Mouse (Mus musculus) MEL (cell line): ENCODE measurements around the gene Fhdc1. TPM values are rescaled to one million over a fixed set of nuclear protein-coding genes. Genes with fewer than 3 reads are reported as not detected.

Experiments used
- DNase-seq: peaks from one replicate; pipeline ENCODE4 v3.0.0; 2011; ENCODE audit warnings: low read depth, low spot score
- H3K27ac ChIP-seq: 2 replicates; pipeline ENCODE4 v1.5.1; 2012; ENCODE audit warnings: low read depth, mild to moderate bottlenecking, control low read depth, low read length, moderate library complexity; ENCODE audit not compliant: control insufficient read depth
- H3K27me3 ChIP-seq, 2 experiments: fragments of 150-350 bp in 1 of 2; sonication (generic) in 1 of 2; 2 replicates each; pipeline ENCODE4 v1.6.1; 2012; ENCODE audit warnings: low read length in 2 of 2, mild to moderate bottlenecking in 2 of 2, improper control_type of control experiment in 1 of 2, moderate library complexity in 1 of 2; ENCODE audit not compliant: insufficient read depth in 2 of 2, control insufficient read depth in 1 of 2
- H3K36me3 ChIP-seq, 2 experiments: 2 replicates each; pipeline ENCODE4 v1.6.1; 2012 to 2014; ENCODE audit warnings: low read length in 2 of 2, improper control_type of control experiment in 1 of 2, inconsistent platforms in 1 of 2, mild to moderate bottlenecking in 1 of 2; ENCODE audit not compliant: insufficient read depth in 2 of 2, control insufficient read depth in 1 of 2
- H3K4me1 ChIP-seq, 2 experiments: fragments of 150-350 bp in 1 of 2; sonication (generic) in 1 of 2; 2 replicates each; pipeline ENCODE4 v1.6.1; 2012; ENCODE audit warnings: low read length in 2 of 2, improper control_type of control experiment in 1 of 2, mild to moderate bottlenecking in 1 of 2; ENCODE audit not compliant: insufficient read depth in 2 of 2, control insufficient read depth in 1 of 2
- H3K4me3 ChIP-seq, 2 experiments: fragments of 150-350 bp in 1 of 2; sonication (generic) in 1 of 2; 2 replicates each; pipeline ENCODE4 v1.5.1; 2012; ENCODE audit warnings: low read depth in 2 of 2, low read length in 2 of 2, mild to moderate bottlenecking in 2 of 2, moderate library complexity in 2 of 2, control low read depth in 1 of 2, improper control_type of control experiment in 1 of 2; ENCODE audit not compliant: control insufficient read depth in 1 of 2, insufficient read depth in 1 of 2
- H3K79me2 ChIP-seq: 2 replicates; pipeline ENCODE4 v1.6.1; 2012; ENCODE audit warnings: mild to moderate bottlenecking, low read length, moderate library complexity; ENCODE audit not compliant: control insufficient read depth, poor library complexity, insufficient read depth
- H3K9ac ChIP-seq: 2 replicates; pipeline ENCODE4 v1.6.1; 2012; ENCODE audit warnings: low read depth, mild to moderate bottlenecking, control low read depth, low read length, moderate library complexity; ENCODE audit not compliant: control insufficient read depth, poor library complexity, severe bottlenecking
- H3K9me3 ChIP-seq: fragments of 150-350 bp; sonication (generic); replicated peaks from 2 replicates; pipeline ENCODE4 v1.6.1; 2012; ENCODE audit warnings: mild to moderate bottlenecking, low read length, improper control_type of control experiment, moderate library complexity; ENCODE audit not compliant: insufficient read depth
- BHLHE40 ChIP-seq: IDR thresholded peaks from 2 replicates; pipeline ENCODE4 v1.6.1; 2012; ENCODE audit warnings: low read depth, mild to moderate bottlenecking, inconsistent platforms, low read length, improper control_type of control experiment, borderline replicate concordance
- CHD1 ChIP-seq: IDR thresholded peaks from 2 replicates; pipeline ENCODE4 v1.6.1; 2012; ENCODE audit warnings: low read depth, mild to moderate bottlenecking, inconsistent platforms, low read length, improper control_type of control experiment
- E2F4 ChIP-seq: IDR thresholded peaks from 2 replicates; pipeline ENCODE4 v1.6.1; 2011; ENCODE audit warnings: low read depth, low read length, improper control_type of control experiment, borderline replicate concordance
- ELF1 ChIP-seq: IDR thresholded peaks from 2 replicates; pipeline ENCODE4 v1.6.1; 2014; ENCODE audit warnings: low read depth, mild to moderate bottlenecking, inconsistent platforms, low read length, improper control_type of control experiment, moderate library complexity
- EP300 ChIP-seq, 2 experiments: IDR thresholded peaks; 2 replicates each; pipeline ENCODE4 v1.6.1; 2011; ENCODE audit warnings: improper control_type of control experiment in 2 of 2, low read length in 2 of 2, low read depth in 1 of 2, mild to moderate bottlenecking in 1 of 2
- GABPA ChIP-seq: IDR thresholded peaks from 2 replicates; pipeline ENCODE4 v1.6.1; 2012; ENCODE audit warnings: low read depth, mild to moderate bottlenecking, inconsistent platforms, low read length, improper control_type of control experiment, moderate library complexity
- GATA1 ChIP-seq: IDR thresholded peaks from 2 replicates; pipeline ENCODE4 v1.6.1; 2011; ENCODE audit warnings: low read depth, low read length, improper control_type of control experiment
- KAT2A ChIP-seq: conservative IDR thresholded peaks from 2 replicates; pipeline ENCODE4 v1.6.1; 2012; ENCODE audit warnings: low read depth, low read length, improper control_type of control experiment, inconsistent platforms
- MAZ ChIP-seq: IDR thresholded peaks from 2 replicates; pipeline ENCODE4 v1.6.1; 2012; ENCODE audit warnings: low read depth, mild to moderate bottlenecking, inconsistent platforms, low read length, improper control_type of control experiment
- MXI1 ChIP-seq: IDR thresholded peaks from 2 replicates; pipeline ENCODE4 v1.6.1; 2011; ENCODE audit warnings: mild to moderate bottlenecking, low read depth, low read length, improper control_type of control experiment
- RAD21 ChIP-seq: IDR thresholded peaks from 2 replicates; pipeline ENCODE4 v1.6.1; 2011; ENCODE audit warnings: mild to moderate bottlenecking, low read depth, low read length, improper control_type of control experiment
- RCOR1 ChIP-seq: IDR thresholded peaks from 2 replicates; pipeline ENCODE4 v1.6.1; 2012; ENCODE audit warnings: low read depth, mild to moderate bottlenecking, inconsistent platforms, low read length, improper control_type of control experiment
- SMC3 ChIP-seq: IDR thresholded peaks from 2 replicates; pipeline ENCODE4 v1.6.1; 2011; ENCODE audit warnings: low read depth, low read length, improper control_type of control experiment
- TAL1 ChIP-seq: IDR thresholded peaks from 2 replicates; pipeline ENCODE4 v1.6.1; 2012; ENCODE audit warnings: mild to moderate bottlenecking, inconsistent platforms, low read length, moderate library complexity, mixed read lengths
- TBP ChIP-seq: IDR thresholded peaks from 2 replicates; pipeline ENCODE4 v1.8.0; 2011; ENCODE audit warnings: low read depth, low read length, improper control_type of control experiment
- TCF12 ChIP-seq: IDR thresholded peaks from 2 replicates; pipeline ENCODE4 v1.6.1; 2014; ENCODE audit warnings: low read depth, mild to moderate bottlenecking, inconsistent platforms, low read length, improper control_type of control experiment, moderate library complexity
- USF1 ChIP-seq: IDR thresholded peaks from 2 replicates; pipeline ENCODE4 v1.6.1; 2014; ENCODE audit warnings: low read depth, mild to moderate bottlenecking, inconsistent platforms, low read length, improper control_type of control experiment, moderate library complexity
- polyA plus RNA-seq, 2 experiments: library from polyadenylated mRNA; stranded (reverse) in 1 of 2; unstranded in 1 of 2; fragments of >175 nt in 1 of 2; fragments of >200 nt in 1 of 2; gene quantifications; 2 replicates each; pipeline versions ENCODE4 v1.2.1 to v1.2.4; 2012; ENCODE audit warnings: low replicate concordance in 2 of 2, low read depth in 1 of 2; ENCODE audit not compliant: insufficient read length in 2 of 2, insufficient read depth in 1 of 2, missing spikeins in 1 of 2
- total RNA-seq: library from RNA; depleted of rRNA; stranded (reverse); fragments of 300-350 nt; gene quantifications from 2 replicates; pipeline ENCODE4 v1.2.3, GENCODE M21; 2012

The Fhdc1 gene
- total and polyA plus RNA-seq, 3 experiments: 0.54 to 2.0 TPM; not detected in 1

- no peak for TF ChIP-seq RCOR1
- TF ChIP-seq USF1: no peak
- TF ChIP-seq TCF12: no peak
- TF ChIP-seq KAT2A: no peak
- no peak for TF ChIP-seq RAD21
- no peak for TF ChIP-seq EP300 (IDR thresholded peaks at IDR 0.05; ENCODE audit: low read depth in 1 of 2, low read length in 2 of 2)
- TF ChIP-seq GABPA: no peak
- no peak for TF ChIP-seq MXI1
- TF ChIP-seq TBP: no peak
- no peak for TF ChIP-seq SMC3
- no peak for TF ChIP-seq TAL1
- TF ChIP-seq MAZ: no peak
- no peak for TF ChIP-seq GATA1
- no peak for TF ChIP-seq CHD1
- TF ChIP-seq BHLHE40: no peak
- no peak for TF ChIP-seq ELF1
- no peak for DNase-seq
- H3K4me3 ChIP-seq: no peak overlapping the region
- H3K4me1 ChIP-seq: no peaks in the 10 kb centered on the region
- H3K27ac ChIP-seq: no peak overlapping the region
- H3K9me3 ChIP-seq: no peaks in the 10 kb centered on the region
- peaks cover 0 to 7% of the 10 kb centered on the region in 2 experiments; a peak in 2 of 4 replicates for H3K27me3 ChIP-seq
- H3K9ac ChIP-seq: no peak overlapping the region
- no peaks in the 10 kb centered on the region for H3K36me3 ChIP-seq
- no peaks in the 10 kb centered on the region for H3K79me2 ChIP-seq
Observed at GRCm38 (mm10) chr3:84405523-84405922, 74.7 kb downstream of the Fhdc1 start.

- no peak for DNase-seq
- TF ChIP-seq RCOR1 (no peak), TBP (no peak), RAD21 (no peak), E2F4 (no peak), EP300 (IDR thresholded peaks at IDR 0.05; ENCODE audit: low read depth in 1 of 2, low read length in 2 of 2) (no peak)
- no peaks in the 10 kb centered on the region for H3K9me3 ChIP-seq
Observed at GRCm38 (mm10) chr3:84403389-84403788, 76.8 kb downstream of the Fhdc1 start.

More at GRCm38 (mm10) chr3:84403389-84403788, 76.8 kb downstream of the Fhdc1 start:
- Histone ChIP-seq H3K79me2 (no peaks in the 10 kb centered on the region), H3K4me3 (no peak overlapping the region), H3K4me1 (no peaks in the 10 kb centered on the region), H3K27me3 (peaks cover 0 to 7% of the 10 kb centered on the region in 2 experiments; a peak in 2 of 4 replicates), H3K27ac (no peak overlapping the region), H3K36me3 (no peaks in the 10 kb centered on the region), H3K9ac (no peak overlapping the region)
